Mouse (Mus musculus) gastrocnemius, postnatal 4 days (tissue): ENCODE data around the gene Ankrd44. TPM values are rescaled to one million over a fixed set of nuclear protein-coding genes. Genes with fewer than 3 reads are reported as not detected.

Experiments used
- DNase-seq, 2 experiments: peaks; one replicate each; pipeline ENCODE4 v3.0.0; 2021 to 2022; ENCODE audit warnings: low spot score in 2 of 2, mixed read lengths in 2 of 2
- total RNA-seq, 2 experiments: library from RNA; stranded (reverse); gene quantifications; 2 replicates each; pipeline ENCODE4 v1.2.3; 2021

Ankrd44 gene
- total RNA-seq, 2 experiments from 2014 or later: 26.3 to 29.3 TPM

GRCm38 (mm10) chr1:54897726-54898125 is 28.5 kb downstream of the Ankrd44 start:
- no peak for DNase-seq

GRCm38 (mm10) chr1:54896109-54897085 is 29.8 kb downstream of the Ankrd44 start:
- DNase-seq: no peak

GRCm38 (mm10) chr1:54888449-54888848 is 37.7 kb downstream of the Ankrd44 start:
- DNase-seq: no peak

- DNase-seq: no peak
Measured at GRCm38 (mm10) chr1:54887873-54888272, 38.3 kb downstream of the Ankrd44 start.

GRCm38 (mm10) chr1:54882856-54883467 is 43.2 kb downstream of the Ankrd44 start:
- no peak for DNase-seq

GRCm38 (mm10) chr1:54881523-54881922 is 44.7 kb downstream of the Ankrd44 start:
- DNase-seq: no peak

- DNase-seq: no peak
Measured at GRCm38 (mm10) chr1:54877423-54878073, 48.6 kb downstream of the Ankrd44 start.

- DNase-seq: no peak
Measured at GRCm38 (mm10) chr1:54877014-54877413, 49.2 kb downstream of the Ankrd44 start.

DNA sequence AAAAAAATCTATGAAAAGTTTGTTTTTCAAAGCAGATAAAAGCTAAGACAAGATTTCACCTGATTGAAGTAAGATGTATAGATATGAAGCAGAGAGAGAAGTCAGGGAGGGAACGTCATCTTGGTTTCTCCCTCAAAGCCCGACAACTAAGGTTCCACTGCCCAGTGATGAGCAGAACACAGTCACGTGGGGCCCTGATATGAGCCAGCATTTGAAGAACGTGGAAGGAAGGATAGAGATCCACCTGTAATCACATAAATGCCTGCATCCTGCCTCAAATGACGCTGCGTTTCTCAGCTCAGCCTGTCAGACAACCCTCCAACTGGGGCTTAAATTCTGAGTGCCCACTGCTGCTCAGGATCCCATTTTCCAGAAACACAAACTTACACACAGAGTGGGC is 52.1 kb downstream of the Ankrd44 start:
- DNase-seq: no peak

DNA sequence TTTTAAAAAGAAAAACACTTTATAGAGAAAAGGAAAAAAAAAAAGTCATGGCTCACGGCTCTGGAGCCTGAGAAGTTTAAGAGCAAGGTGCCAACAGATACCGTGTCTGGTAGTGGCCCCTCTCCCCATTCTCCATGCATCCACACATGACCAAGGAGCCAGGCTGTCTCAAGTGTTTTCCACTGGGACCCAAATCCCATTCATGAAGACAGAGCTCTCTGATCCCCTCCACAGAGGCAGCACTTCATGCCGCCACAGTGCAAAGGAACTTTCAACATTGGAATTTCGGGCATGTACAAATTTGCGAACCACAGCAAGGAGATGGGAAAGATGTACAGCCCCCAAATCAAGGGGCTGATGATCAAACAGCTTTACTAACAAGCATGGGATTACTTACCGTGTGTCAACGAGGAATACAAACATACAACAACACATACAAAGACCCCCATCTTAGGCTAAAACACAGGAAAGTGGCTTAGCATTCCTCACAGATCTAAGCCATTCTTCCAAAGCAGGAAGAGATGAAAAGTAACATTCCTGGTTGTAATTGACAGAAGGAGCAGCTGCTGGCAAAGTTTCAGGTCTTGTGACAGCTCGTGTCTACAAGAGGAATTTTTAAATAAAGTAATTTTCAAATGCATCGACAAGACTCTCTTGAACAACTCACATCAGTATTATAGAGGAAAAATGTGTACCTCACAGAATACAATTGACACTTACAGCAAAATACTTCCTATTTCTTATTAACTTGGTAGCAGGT is 53.1 kb downstream of the Ankrd44 start:
- DNase-seq: no peak

DNA sequence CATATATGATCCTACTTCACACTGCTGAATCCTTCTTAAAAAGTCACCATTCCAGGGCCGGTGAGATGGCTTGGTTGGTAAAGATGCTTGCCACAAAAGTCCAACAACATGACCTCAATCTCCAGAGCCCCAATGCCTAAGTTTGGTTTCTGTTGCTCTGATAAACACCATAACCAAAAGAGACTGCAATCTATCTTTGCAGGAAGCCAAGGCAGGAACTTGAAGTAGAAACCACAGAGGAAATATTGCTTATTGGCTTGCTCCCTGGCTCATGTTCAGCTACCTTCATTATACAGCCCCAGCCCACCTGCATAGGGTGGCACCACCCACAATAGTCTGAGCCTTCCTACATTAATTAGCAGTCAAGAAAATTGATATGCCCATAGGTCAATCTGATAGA is 54.9 kb downstream of the Ankrd44 start:
- DNase-seq: no peak

GRCm38 (mm10) chr1:54870634-54871033 is 55.6 kb downstream of the Ankrd44 start:
- DNase-seq: no peak

- DNase-seq: no peak
Measured at GRCm38 (mm10) chr1:54867226-54867625, 59.0 kb downstream of the Ankrd44 start.

DNA sequence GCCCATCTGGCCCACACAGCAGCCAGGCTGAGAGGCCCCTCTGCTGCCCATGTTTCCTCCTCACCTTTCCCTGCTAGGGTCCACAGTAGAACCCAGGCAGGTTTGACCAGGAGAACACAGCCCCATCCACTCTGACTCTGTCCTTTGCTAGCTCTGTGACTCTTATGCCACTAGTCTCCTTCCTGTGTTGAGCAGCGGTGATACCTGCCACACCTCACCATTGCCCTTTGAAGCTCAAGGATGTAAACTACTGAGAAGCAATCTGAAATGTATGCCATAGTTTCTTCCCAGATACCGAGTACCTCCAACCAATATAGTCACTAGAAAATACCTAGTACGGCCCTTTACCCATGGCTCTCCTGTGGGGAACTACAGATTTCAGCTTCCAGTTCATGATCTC is 60.1 kb downstream of the Ankrd44 start:
- no peak for DNase-seq

DNA sequence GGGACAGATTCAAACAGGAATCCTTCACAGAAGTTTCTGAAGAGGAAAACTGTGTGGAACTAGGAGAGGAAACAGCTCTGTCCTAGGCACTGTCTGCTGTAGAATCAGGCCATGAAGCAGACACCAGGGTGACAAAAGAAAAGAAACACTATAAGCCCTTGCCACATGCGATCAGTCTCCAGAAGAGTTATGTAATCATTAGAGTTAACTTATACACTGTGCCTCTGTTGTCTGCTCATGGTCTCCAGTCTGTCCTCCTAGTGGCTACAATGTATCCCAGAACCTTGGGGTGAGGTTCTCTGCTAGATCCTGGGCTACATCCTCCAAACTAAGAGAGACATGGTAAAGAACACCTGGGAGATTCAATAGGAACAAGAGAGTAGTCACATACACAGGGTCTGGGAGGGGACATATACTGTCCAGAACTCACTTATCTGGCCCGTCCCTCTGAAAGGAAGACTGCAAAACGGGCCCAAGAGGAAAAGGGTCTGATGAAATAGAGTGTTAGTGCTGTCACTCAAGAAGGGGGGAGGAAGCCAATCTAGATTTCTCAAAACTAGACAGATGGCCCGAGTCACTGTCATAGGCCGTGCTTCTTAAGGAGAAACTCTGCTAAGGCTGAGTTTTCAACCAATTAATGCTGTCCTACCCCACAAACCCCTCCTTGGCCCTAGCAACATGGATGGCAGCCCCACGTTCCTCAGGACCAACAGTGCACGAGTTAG is 61.1 kb downstream of the Ankrd44 start:
- DNase-seq: no peak

GRCm38 (mm10) chr1:54860361-54860760 is 65.8 kb downstream of the Ankrd44 start:
- DNase-seq: no peak

DNA sequence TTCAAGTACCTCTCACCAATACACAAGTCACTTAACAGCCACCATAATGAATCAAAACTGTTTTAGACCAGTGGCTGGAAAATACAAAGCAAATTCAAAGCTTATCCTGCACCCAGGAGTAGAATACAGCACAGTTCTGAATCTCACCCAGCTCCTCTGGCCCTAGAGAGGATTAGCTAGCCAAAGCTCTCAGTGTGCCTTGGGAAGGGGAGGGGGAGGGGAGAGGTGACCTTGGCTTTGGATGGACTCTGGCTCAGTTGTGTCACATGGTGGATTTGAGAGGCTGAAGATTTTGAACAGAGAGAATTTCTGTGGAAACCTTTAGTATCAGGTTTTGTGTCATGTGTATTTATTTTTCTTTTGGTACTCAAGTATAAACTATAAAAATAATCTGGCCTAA is 66.3 kb downstream of the Ankrd44 start:
- no peak for DNase-seq

GRCm38 (mm10) chr1:54858898-54859297 is 67.3 kb downstream of the Ankrd44 start:
- no peak for DNase-seq

GRCm38 (mm10) chr1:54856502-54856901 is 69.7 kb downstream of the Ankrd44 start:
- no peak for DNase-seq

DNA sequence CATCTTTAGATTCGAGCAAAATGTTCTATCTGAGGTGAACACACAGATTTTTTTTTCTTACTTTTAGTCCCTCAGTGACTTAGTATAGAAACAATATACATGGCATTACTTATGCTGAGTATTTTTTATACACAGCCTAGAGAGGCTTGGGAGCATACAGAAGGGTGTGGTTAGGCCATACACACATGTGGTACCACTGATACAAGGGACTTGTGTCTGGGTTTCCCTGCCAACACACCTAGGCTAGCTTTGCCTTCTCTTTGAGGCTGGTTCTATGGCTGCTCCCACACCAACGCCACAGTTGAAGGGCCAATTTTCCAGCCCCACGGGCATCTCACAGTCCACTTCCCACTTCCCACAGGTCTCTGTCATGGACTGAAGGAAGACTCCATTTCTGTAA is 70.2 kb downstream of the Ankrd44 start:
- no peak for DNase-seq

- DNase-seq: no peak
Measured at GRCm38 (mm10) chr1:54854388-54854787, 71.8 kb downstream of the Ankrd44 start.
